Mouse (Mus musculus) midbrain, postnatal 0 days (tissue): ENCODE measurements around the gene Hist2h3b. TPM values are rescaled to one million over a fixed set of nuclear protein-coding genes. Genes with fewer than 3 reads are reported as not detected.
"Not testable (repeated sequence)": the region's sequence is repeated elsewhere in the genome, so short reads cannot be mapped to it uniquely, and the experiment has no call there.

ENCODE experiments used
- ATAC-seq: fragments of 200-750 bp; cut with Nextera tagmentation; 2 replicates; pipeline ENCODE4 v1.8.0; 2017; ENCODE audit warnings: moderate number of reproducible peaks, mild to moderate bottlenecking, moderate TSS enrichment, moderate library complexity; ENCODE audit not compliant: low FRiP score
- DNase-seq: peaks from one replicate; pipeline ENCODE4 v3.0.0-alpha.2; 2015; ENCODE audit warnings: low spot score
- H3K27ac ChIP-seq: fragments of 300-500 bp; sonication (generic); 2 replicates; pipeline ENCODE4 v1.5.1; 2014; ENCODE audit warnings: low read depth, mild to moderate bottlenecking, low read length, mixed read lengths
- H3K27me3 ChIP-seq: fragments of 300-500 bp; sonication (generic); 2 replicates; pipeline ENCODE4 v1.6.1; 2014; ENCODE audit warnings: low read length, control low read depth, mixed read lengths; ENCODE audit not compliant: insufficient read depth
- H3K36me3 ChIP-seq: fragments of 300-500 bp; sonication (generic); 2 replicates; pipeline ENCODE4 v1.6.1; 2014; ENCODE audit warnings: low read length, control low read depth, mixed read lengths; ENCODE audit not compliant: insufficient read depth
- H3K4me1 ChIP-seq: fragments of 300-500 bp; sonication (generic); 2 replicates; pipeline ENCODE4 v1.6.1; 2014; ENCODE audit warnings: mild to moderate bottlenecking, control low read depth, antibody characterized with exemption, low read length, mixed read lengths; ENCODE audit not compliant: insufficient read depth
- H3K4me2 ChIP-seq: fragments of 300-500 bp; sonication (generic); 2 replicates; pipeline ENCODE4 v1.6.1; 2014; ENCODE audit warnings: low read depth, mild to moderate bottlenecking, low read length, mixed read lengths; ENCODE audit not compliant: poor library complexity, severe bottlenecking
- H3K4me3 ChIP-seq: fragments of 300-500 bp; sonication (generic); 2 replicates; pipeline ENCODE4 v1.5.1; 2014; ENCODE audit warnings: low read depth, mild to moderate bottlenecking, low read length, moderate library complexity
- H3K9ac ChIP-seq: fragments of 300-500 bp; sonication (generic); replicated peaks from 2 replicates; pipeline ENCODE4 v1.6.1; 2014; ENCODE audit warnings: mild to moderate bottlenecking, low read length, moderate library complexity, mixed read lengths; ENCODE audit not compliant: poor library complexity, severe bottlenecking
- H3K9me3 ChIP-seq: fragments of 300-500 bp; sonication (generic); 2 replicates; pipeline ENCODE4 v1.6.1; 2016; ENCODE audit warnings: low read length, control low read depth
- CTCF ChIP-seq: IDR thresholded peaks from 2 replicates; pipeline ENCODE4 v1.5.1; 2016; ENCODE audit warnings: antibody characterized with exemption, mild to moderate bottlenecking
- WGBS: fragments of 180-500 bp; shearing (Covaris S2); extraction: QIAGEN DNeasy Blood & Tissue Kit; methylation state at CpG from one replicate; pipeline ENCODE4 v1.1.7; 2014; 5-methylcytosine and 5-hydroxymethylcytosine counted together
- polyA plus RNA-seq: library from polyadenylated mRNA; unstranded; fragments of >200 nt; fragmentation: Nextera tagmentation; extraction: Ambion mirVana; gene quantifications from 2 replicates; pipeline ENCODE4 v1.2.1, GENCODE M21; 2015
- total RNA-seq: library from RNA; depleted of rRNA; stranded (reverse); fragments of >200 nt; gene quantifications from 2 replicates; pipeline ENCODE4 v1.2.3, GENCODE M21; 2014

Gene Hist2h3b
- total and polyA plus RNA-seq, 2 experiments from 2014 or later: 8.3 to 1,135 TPM

DNA sequence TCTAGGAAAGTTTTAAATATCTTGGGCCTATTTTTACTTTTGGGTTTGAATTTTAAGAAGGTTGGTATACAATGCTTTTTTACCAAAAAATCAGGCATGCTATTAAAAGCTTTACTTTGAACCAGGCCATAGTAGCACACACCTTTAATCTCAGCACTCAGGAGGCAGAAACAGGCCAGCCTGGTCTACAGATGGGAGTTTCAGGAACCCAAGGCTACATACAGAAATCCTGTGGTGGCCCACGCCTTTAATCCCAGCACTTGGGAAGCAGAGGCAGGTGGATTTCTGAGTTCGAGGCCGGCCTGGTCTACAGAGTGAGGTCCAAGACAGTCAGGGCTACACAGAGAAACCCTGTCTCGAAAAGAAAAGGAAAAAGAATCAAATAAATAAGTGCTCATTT is 913 bp upstream of the Hist2h3b start:
- ATAC-seq: no peak
- Histone ChIP-seq H3K9ac (no peak overlapping the region), H3K4me1 (peaks cover 5% of the 10 kb centered on the region), H3K27me3 (no peaks in the 10 kb centered on the region), H3K36me3 (no peaks in the 10 kb centered on the region), H3K4me3 (no peak overlapping the region), H3K27ac (no peak overlapping the region; the same call in 1 of the 2 replicates), H3K4me2 (peak overlapping the region; percentile 48), H3K9me3 (no peaks in the 10 kb centered on the region)
- no peak for DNase-seq
- TF ChIP-seq CTCF: no peak
- WGBS: 78% methylated on average over 4 of the region's 4 CpGs

GRCm38 (mm10) chr3:96268776-96269378 is 423 bp downstream of the Hist2h3b start:
- H3K4me3 ChIP-seq: peak overlapping the region; percentile 48
- H3K4me2 ChIP-seq: peak overlapping the region; percentile 80
- H3K9ac ChIP-seq: peak overlapping the region; percentile 48; the same call in 1 of the 2 replicates
- H3K27me3 ChIP-seq, H3K9me3 ChIP-seq, DNase-seq, H3K4me1 ChIP-seq, H3K36me3 ChIP-seq: not testable (repeated sequence)
- H3K27ac ChIP-seq: peak overlapping the region; percentile 92
- 0% methylated on average over 11 of the region's 44 CpGs for WGBS
- peak; percentile 54 for ATAC-seq

GRCm38 (mm10) chr3:96269511-96270474 is 1.3 kb downstream of the Hist2h3b start, which contains the start of gene Hist2h2bb:
Hist2h2bb (plus strand) TSS chr3:96269752.
- DNase-seq: peak; percentile 99
- H3K27ac ChIP-seq: peak within 1 kb of the TSS; percentile 92
- no peaks in the 10 kb centered on the region for H3K9me3 ChIP-seq
- ATAC-seq: peak; percentile 94
- TF ChIP-seq CTCF: no peak
- H3K4me2 ChIP-seq: peak within 1 kb of the TSS; percentile 80
- peak within 1 kb of the TSS; percentile 48 for H3K4me3 ChIP-seq
- H3K4me1 ChIP-seq: 0 out of 2 replicates have a peak, but pooled peaks cover 5% of the 10 kb centered on the region
- no peaks in the 10 kb centered on the region for H3K36me3 ChIP-seq
- H3K9ac ChIP-seq: peak within 1 kb of the TSS; percentile 57
- no peaks in the 10 kb centered on the region for H3K27me3 ChIP-seq
- under 1% methylated on average over 45 of the region's 45 CpGs for WGBS

DNA sequence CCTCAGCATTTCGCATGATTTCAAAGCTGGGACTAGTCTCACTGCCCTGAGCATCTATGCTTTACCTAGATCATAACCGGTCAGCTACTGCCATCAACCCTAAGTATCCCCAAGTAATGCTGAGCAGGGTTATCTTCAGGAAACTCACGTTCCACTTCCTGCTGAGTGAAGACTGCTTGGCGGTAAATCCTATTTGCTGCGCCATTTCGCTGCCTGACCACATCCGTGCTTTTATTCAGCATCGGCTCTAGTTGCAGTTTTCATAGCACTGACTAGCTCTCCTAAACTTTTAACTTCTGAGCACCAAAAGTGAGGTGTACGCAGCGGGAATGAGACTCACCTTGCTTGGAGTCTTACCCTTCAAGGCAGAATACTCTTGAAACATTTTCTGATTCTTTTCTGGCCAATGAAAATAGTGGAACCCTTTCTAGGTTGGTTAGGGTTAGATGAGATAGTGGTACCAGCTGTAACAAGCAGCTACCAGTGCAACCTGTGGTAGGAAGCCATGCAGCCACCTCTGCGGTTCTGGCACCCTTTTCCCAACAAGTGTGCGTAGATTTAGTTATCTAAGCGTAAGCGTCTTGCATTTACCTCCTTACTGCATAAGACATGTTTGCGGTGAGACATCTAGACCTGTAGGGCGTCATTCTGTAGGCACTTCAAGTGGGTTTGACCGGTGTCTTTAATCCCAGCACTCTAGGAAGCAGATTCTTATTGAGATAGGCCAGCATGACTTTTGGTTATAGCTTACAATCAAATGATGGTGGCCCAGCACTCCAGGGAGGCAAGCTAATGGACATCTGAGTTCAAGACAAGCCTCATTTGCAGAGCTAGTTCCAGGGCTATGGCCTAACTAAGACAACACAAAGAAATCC is 5.4 kb downstream of the Hist2h3b start:
- no peak for DNase-seq
- no peak overlapping the region for H3K4me3 ChIP-seq
- WGBS: 88% methylated on average over 17 of the region's 17 CpGs

GRCm38 (mm10) chr3:96277428-96277799 is 9.0 kb downstream of the Hist2h3b start:
- Histone ChIP-seq H3K36me3 (no peaks in the 10 kb centered on the region), H3K9ac (peak overlapping the region; percentile 44; the same call in 1 of the 2 replicates), H3K27ac (peak overlapping the region; percentile 69; the same call in 1 of the 2 replicates), H3K4me3 (peak overlapping the region; percentile 39), H3K4me2 (peak overlapping the region; percentile 60), H3K4me1 (no peaks in the 10 kb centered on the region), H3K9me3 (no peaks in the 10 kb centered on the region), H3K27me3 (no peaks in the 10 kb centered on the region)
- DNase-seq (peak; percentile 32), ATAC-seq (no peak)
- TF ChIP-seq CTCF: no peak; the same call in 1 of the 2 replicates
- 13% methylated on average over 8 of the region's 8 CpGs for WGBS

More for the DNA sequence above, 5.4 kb downstream of the Hist2h3b start:
- ATAC-seq: no peak
- Histone ChIP-seq H3K9me3 (no peaks in the 10 kb centered on the region), H3K27ac (no peak overlapping the region), H3K4me1 (no peaks in the 10 kb centered on the region), H3K9ac (no peak overlapping the region), H3K27me3 (no peaks in the 10 kb centered on the region), H3K36me3 (no peaks in the 10 kb centered on the region), H3K4me2 (no peak overlapping the region)
- TF ChIP-seq CTCF: no peak
